Mouse (Mus musculus) myocyte (in vitro differentiated cells): ENCODE measurements around the gene Ghrhr.

Experiments used
- MAX ChIP-seq: IDR thresholded peaks from one replicate; pipeline ENCODE4 v1.6.1; 2011; ENCODE audit warnings: low read depth, mild to moderate bottlenecking, control low read depth
- MYOD1 ChIP-seq, 3 experiments: IDR thresholded peaks; one replicate each; pipeline ENCODE4 v1.6.1; 2011; ENCODE audit warnings: control low read depth in 2 of 3, low read depth in 2 of 3, mild to moderate bottlenecking in 2 of 3, moderate library complexity in 1 of 3; ENCODE audit not compliant: insufficient read length in 2 of 3, control insufficient read depth in 1 of 3
- POLR2A ChIP-seq: IDR thresholded peaks from one replicate; pipeline ENCODE4 v1.6.1; 2011; ENCODE audit warnings: low read depth, mild to moderate bottlenecking, control low read depth, moderate library complexity; ENCODE audit not compliant: insufficient read length
- SRF ChIP-seq: IDR thresholded peaks from one replicate; pipeline ENCODE4 v1.6.1; 2011; ENCODE audit warnings: low read depth; ENCODE audit not compliant: control insufficient read depth, insufficient read length
- TCF3 ChIP-seq: IDR thresholded peaks from one replicate; pipeline ENCODE4 v1.6.1; 2011; ENCODE audit warnings: low read depth, control low read depth; ENCODE audit not compliant: insufficient read length

- TF ChIP-seq POLR2A, result no peak
- TF ChIP-seq MYOD1 (IDR thresholded peaks at IDR 0.05; ENCODE audit: control insufficient read depth in 1 of 3, insufficient read length in 2 of 3, low read depth in 2 of 3), result no peak
- no peak for TF ChIP-seq SRF
- no peak for TF ChIP-seq MAX
- no peak for TF ChIP-seq TCF3
Observed at GRCm38 (mm10) chr6:55367126-55367525, 9.0 kb upstream of the Ghrhr start.
